Mouse (Mus musculus) brain, embryonic 14.5 days (tissue): ENCODE data around the gene Mn1.

ENCODE experiments used
- CTCF ChIP-seq: fragments of 200-500 bp; IDR thresholded peaks from 2 replicates; pipeline ENCODE4 v1.5.1; 2012; ENCODE audit warnings: inconsistent platforms, mild to moderate bottlenecking, moderate library complexity, borderline replicate concordance; ENCODE audit not compliant: insufficient read depth, insufficient read length; ENCODE audit errors: extremely low read depth
- POLR2A ChIP-seq: fragments of 200-500 bp; IDR thresholded peaks from 2 replicates; pipeline ENCODE4 v1.6.1; 2012; ENCODE audit warnings: mild to moderate bottlenecking, inconsistent platforms, borderline replicate concordance; ENCODE audit not compliant: poor library complexity, insufficient read depth, insufficient read length, severe bottlenecking; ENCODE audit errors: extremely low read depth

DNA sequence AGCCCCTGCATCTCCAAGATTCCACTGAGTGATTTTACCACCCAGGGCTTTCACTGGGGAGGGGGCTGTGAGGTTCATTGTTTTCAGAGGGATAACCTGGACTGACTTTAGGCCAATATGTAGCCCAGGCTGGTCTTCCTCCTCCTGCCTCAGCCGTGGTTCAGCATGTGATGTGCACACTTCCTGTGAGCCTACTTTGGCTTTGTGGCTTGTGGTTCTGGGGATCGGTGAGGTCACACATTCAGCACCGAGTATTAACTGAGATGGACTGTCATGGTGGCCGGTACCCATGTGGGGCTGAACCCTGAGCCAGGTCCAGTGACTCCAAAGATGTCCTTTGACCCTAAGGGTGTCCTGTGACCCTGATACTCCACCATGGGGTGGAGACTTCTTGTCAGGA is 23.1 kb downstream of the Mn1 start:
- no peak for TF ChIP-seq CTCF
- TF ChIP-seq POLR2A, result no peak
